Comparison of ENCODE assay signal across 10 mouse cellular contexts in genomic region chr17:8316251-8316650, GRCm38 (mm10). TPM values are rescaled to one million over a fixed set of nuclear protein-coding genes. Genes with fewer than 3 reads are reported as not detected.
DNase-seq lines count a peak whose midpoint lies in the region; ATAC-seq and TF ChIP-seq lines count a peak whose summit lies in the region.
"Had no signal": no experiment of that assay in that cellular context is flagged by ENCODE, and none has a peak within 500 bp of the region (broad histone marks: within the 10 kb centered on the region; RNA-seq: fewer than 3 reads in every experiment).

No protein-coding gene starts in this region.

- no peaks in the 10 kb centered on the region for H3K9me3 ChIP-seq in hindbrain, postnatal 0 days (ENCODE audit: low read length)
- no peaks in the 10 kb centered on the region for H3K9me3 ChIP-seq in hindbrain, embryonic 12.5 days (replicated peaks)
- H3K9me3 ChIP-seq: limb, embryonic 15.5 days had no signal

- H3K9ac ChIP-seq in hindbrain, postnatal 0 days (replicated peaks; ENCODE audit: low read length) = no peak overlapping the region
- no peak overlapping the region for H3K9ac ChIP-seq in hindbrain, embryonic 12.5 days
- H3K9ac ChIP-seq: limb, embryonic 15.5 days had no signal

- H3K4me3 ChIP-seq in hindbrain, postnatal 0 days (ENCODE audit: low read length) = no peak overlapping the region
- no peak overlapping the region for H3K4me3 ChIP-seq in hindbrain, embryonic 12.5 days
- H3K4me3 ChIP-seq: limb, embryonic 15.5 days had no signal

- peaks cover 13% of the 10 kb centered on the region for H3K4me1 ChIP-seq in hindbrain, postnatal 0 days (ENCODE audit: insufficient read depth, low read length)
- H3K4me1 ChIP-seq in hindbrain, embryonic 12.5 days = peaks cover 16% of the 10 kb centered on the region

- no peaks in the 10 kb centered on the region for H3K27me3 ChIP-seq in hindbrain, postnatal 0 days (ENCODE audit: insufficient read depth, low read length)
- H3K27me3 ChIP-seq in hindbrain, embryonic 12.5 days = no peaks in the 10 kb centered on the region
- H3K27me3 ChIP-seq: limb, embryonic 15.5 days had no signal

- WGBS in hindbrain, postnatal 0 days = 100% methylated on average over 1 of the region's 1 CpGs
- WGBS in hindbrain, embryonic 12.5 days = 94% methylated on average over 1 of the region's 1 CpGs

- TF ChIP-seq CTCF in hindbrain, postnatal 0 days (IDR thresholded peaks at IDR 0.05; ENCODE audit: low read depth) = peak; percentile 74

- H3K36me3 ChIP-seq in hindbrain, postnatal 0 days (ENCODE audit: insufficient read depth, low read length) = no peaks in the 10 kb centered on the region
- H3K36me3 ChIP-seq in hindbrain, embryonic 12.5 days = peaks cover 5% of the 10 kb centered on the region; the same call in 1 of the 2 replicates

- DNase-seq in hindbrain, postnatal 0 days (ENCODE audit: low spot score) = peak; percentile 51
- DNase-seq in CD4-positive, CD25-positive, alpha-beta regulatory T cell, adult 2 months (ENCODE audit: low read depth, low spot score) = peak; percentile 48
- no peak for DNase-seq in gastrocnemius, postnatal 4 days (ENCODE audit: low spot score in 2 of 2)
- DNase-seq in urinary bladder, postnatal 36 days (ENCODE audit: low spot score in 2 of 2) = no peak
- no peak for DNase-seq in cerebellum, adult 18-20 months
- DNase-seq: adrenal gland, postnatal 14 days had no signal

- H3K27ac ChIP-seq in hindbrain, postnatal 0 days = no peak overlapping the region
- no peak overlapping the region for H3K27ac ChIP-seq in hindbrain, embryonic 12.5 days
- H3K27ac ChIP-seq: limb, embryonic 15.5 days had no signal

- peak; percentile 61; the same call in 1 of the 2 replicates for ATAC-seq in hindbrain, postnatal 0 days
- ATAC-seq in hindbrain, embryonic 12.5 days (ENCODE audit: low FRiP score) = no peak
- ATAC-seq in activated CD4-positive, CD25-positive, alpha-beta regulatory T cell, adult 4 months = peak; percentile 40
- peak; percentile 40; the same call in 1 of the 2 replicates for ATAC-seq in megakaryocyte, adult 5-6 weeks (ENCODE audit: poor library complexity, severe bottlenecking)

- no peak overlapping the region for H3K4me2 ChIP-seq in hindbrain, postnatal 0 days (ENCODE audit: low read depth, low read length)
- no peak overlapping the region for H3K4me2 ChIP-seq in hindbrain, embryonic 12.5 days (replicated peaks)
- H3K4me2 ChIP-seq: limb, embryonic 15.5 days had no signal

RNA-seq across cellular contexts. Expression of gene Sft2d1, which starts 5.3 kb away (rescaled TPM):
- total RNA-seq in hindbrain, postnatal 0 days (2014; rRNA removed) = 74.5 and 98.7 TPM in 2 replicates
- 171 and 172 TPM in 2 replicates for polyA plus RNA-seq in hindbrain, postnatal 0 days (2015; fragmentation: Nextera tagmentation; extraction: Ambion mirVana)
- polyA plus RNA-seq in hindbrain, embryonic 12.5 days (2016; fragmentation: Nextera tagmentation; extraction: Ambion mirVana) = 109 and 112 TPM in 2 replicates
- 100 to 1,000 TPM; 122 to 128 TPM for polyA plus RNA-seq in activated CD4-positive, CD25-positive, alpha-beta regulatory T cell, adult 4 months (2017; shearing (Covaris generic))
- 249 and 340 TPM in 2 replicates for total RNA-seq in megakaryocyte, adult 5-6 weeks (2015)
- 60.2 and 62.4 TPM in 2 replicates for total RNA-seq in megakaryocyte, adult 5-6 weeks (2017)
- total RNA-seq in gastrocnemius, postnatal 4 days (2021) = 10 to 100 TPM; 25.0 to 29.1 TPM

RNA-seq across cellular contexts. Expression of gene Prr18, which starts 21.0 kb away (rescaled TPM):
- total RNA-seq in hindbrain, postnatal 0 days (2014; rRNA removed) = 40.9 and 41.2 TPM in 2 replicates
- polyA plus RNA-seq in hindbrain, postnatal 0 days (2015; fragmentation: Nextera tagmentation; extraction: Ambion mirVana) = 17.6 and 18.0 TPM in 2 replicates
- polyA plus RNA-seq in hindbrain, embryonic 12.5 days (2016; fragmentation: Nextera tagmentation; extraction: Ambion mirVana) = 4.3 and 4.5 TPM in 2 replicates
- under 1 TPM in 1 of 2 experiments, not detected in 1; 0.13 TPM for polyA plus RNA-seq in activated CD4-positive, CD25-positive, alpha-beta regulatory T cell, adult 4 months (2017; shearing (Covaris generic))
- total RNA-seq in megakaryocyte, adult 5-6 weeks (2015) = 0.04 and 0.16 TPM in 2 replicates
- total RNA-seq in megakaryocyte, adult 5-6 weeks (2017) = 0.04 and 0.20 TPM in 2 replicates
- total RNA-seq in gastrocnemius, postnatal 4 days (2021) = under 1 TPM; 0.12 to 0.18 TPM

RNA-seq across cellular contexts. Expression of gene Mpc1, which starts 33.5 kb away (rescaled TPM):
- 485 and 522 TPM in 2 replicates for total RNA-seq in hindbrain, postnatal 0 days (2014; rRNA removed)
- polyA plus RNA-seq in hindbrain, postnatal 0 days (2015; fragmentation: Nextera tagmentation; extraction: Ambion mirVana) = 608 and 645 TPM in 2 replicates
- polyA plus RNA-seq in hindbrain, embryonic 12.5 days (2016; fragmentation: Nextera tagmentation; extraction: Ambion mirVana) = 134 and 138 TPM in 2 replicates
- polyA plus RNA-seq in activated CD4-positive, CD25-positive, alpha-beta regulatory T cell, adult 4 months (2017; shearing (Covaris generic)) = 100 to 1,000 TPM; 223 to 231 TPM
- 198 and 227 TPM in 2 replicates for total RNA-seq in megakaryocyte, adult 5-6 weeks (2015)
- total RNA-seq in megakaryocyte, adult 5-6 weeks (2017) = 109 and 143 TPM in 2 replicates
- 100 to 1,000 TPM; 157 to 162 TPM for total RNA-seq in gastrocnemius, postnatal 4 days (2021)

RNA-seq across cellular contexts. Expression of gene T2, which starts 39.5 kb away (rescaled TPM):
- 0.10 and 0.11 TPM in 2 replicates for total RNA-seq in hindbrain, postnatal 0 days (2014; rRNA removed)
- 0.55 and 0.69 TPM in 2 replicates for polyA plus RNA-seq in hindbrain, postnatal 0 days (2015; fragmentation: Nextera tagmentation; extraction: Ambion mirVana)
- polyA plus RNA-seq in hindbrain, embryonic 12.5 days (2016; fragmentation: Nextera tagmentation; extraction: Ambion mirVana) = 0.77 and 0.96 TPM in 2 replicates
- under 1 TPM in 1 of 2 experiments, not detected in 1; 0.63 TPM for polyA plus RNA-seq in activated CD4-positive, CD25-positive, alpha-beta regulatory T cell, adult 4 months (2017; shearing (Covaris generic))
- not detected in 2 replicates for total RNA-seq in megakaryocyte, adult 5-6 weeks (2015)
- 0.59 TPM in 1 of 2 replicates, not detected in the other for total RNA-seq in megakaryocyte, adult 5-6 weeks (2017)
- total RNA-seq in gastrocnemius, postnatal 4 days (2021) = not detected
- total RNA-seq: adrenal gland, postnatal 14 days had no signal

Comparison
In these comparisons a context has a peak if more than half of its experiments do, and no peak if none do; other contexts are left out.
1. DNase-seq: peak in hindbrain, postnatal 0 days (single experiment) and CD4-positive, CD25-positive, alpha-beta regulatory T cell, adult 2 months (single experiment); none in gastrocnemius, postnatal 4 days (0 of 2), urinary bladder, postnatal 36 days (0 of 2) and cerebellum, adult 18-20 months (0 of 2).
2. RNA of gene Prr18, which starts 21.0 kb away (total RNA-seq): 40.9 to 41.2 TPM in hindbrain, postnatal 0 days; 0.12 to 0.18 TPM in gastrocnemius, postnatal 4 days and 0.04 to 0.20 TPM in megakaryocyte, adult 5-6 weeks; every median in the first group is over 10 times any median in the second.